Mouse (Mus musculus): ENCODE data around the gene Ang4.
A peak's percentile ranks its signal among the peaks of the same experiment; 100 is the strongest.
"Not testable (repeated sequence)": the region's sequence is repeated elsewhere in the genome, so short reads cannot be mapped to it uniquely, and the experiment has no call there.

Gene Ang4

DNA sequence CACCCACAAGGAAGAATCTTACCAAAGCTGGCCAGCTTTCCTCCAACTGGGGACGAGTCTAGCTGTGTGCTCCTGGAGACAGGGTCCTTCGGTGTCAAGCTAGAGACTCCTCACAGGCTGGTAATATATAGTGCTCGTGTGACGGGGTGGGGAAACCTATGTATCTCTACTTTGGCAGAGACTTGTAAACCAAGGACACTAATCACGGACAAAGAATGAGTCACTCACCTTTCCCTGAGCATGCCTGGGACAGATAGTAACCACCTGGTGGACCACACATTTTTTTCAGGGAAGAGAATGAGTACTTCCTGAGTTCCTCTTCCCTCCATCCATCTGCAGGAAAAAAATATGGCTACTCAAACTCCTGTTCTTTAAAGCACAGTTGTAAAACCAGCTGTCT lies at the start of gene Ang4:
Ang4 (minus strand) TSS at position 101 of the 400 bp plus-strand sequence.
- DNase-seq (ENCODE audit: low spot score) = no peak

DNA sequence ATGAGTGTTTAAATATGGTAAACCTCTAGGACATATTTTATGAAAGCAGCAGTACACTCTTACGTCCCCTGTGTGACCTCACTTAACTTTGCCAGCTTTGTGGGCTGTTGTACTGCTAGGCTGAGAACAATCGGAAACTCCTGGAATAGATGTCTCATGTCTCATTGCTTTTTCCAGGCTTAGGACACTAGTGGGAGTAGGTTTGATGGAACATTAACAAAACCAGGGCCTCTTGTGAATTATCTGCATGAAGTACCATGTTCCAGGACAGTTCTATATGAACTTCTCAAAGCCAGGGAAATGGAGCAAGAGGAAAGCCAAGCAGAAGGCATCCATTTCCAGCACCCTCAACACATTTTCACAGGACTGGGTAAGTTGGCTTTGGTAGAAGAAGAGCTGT lies 26.4 kb upstream of the Ang4 start, which contains the start of gene AY358078:
AY358078 (plus strand) TSS at position 301 of the 400 bp plus-strand sequence.
- DNase-seq (ENCODE audit: low spot score) = no peak

DNA sequence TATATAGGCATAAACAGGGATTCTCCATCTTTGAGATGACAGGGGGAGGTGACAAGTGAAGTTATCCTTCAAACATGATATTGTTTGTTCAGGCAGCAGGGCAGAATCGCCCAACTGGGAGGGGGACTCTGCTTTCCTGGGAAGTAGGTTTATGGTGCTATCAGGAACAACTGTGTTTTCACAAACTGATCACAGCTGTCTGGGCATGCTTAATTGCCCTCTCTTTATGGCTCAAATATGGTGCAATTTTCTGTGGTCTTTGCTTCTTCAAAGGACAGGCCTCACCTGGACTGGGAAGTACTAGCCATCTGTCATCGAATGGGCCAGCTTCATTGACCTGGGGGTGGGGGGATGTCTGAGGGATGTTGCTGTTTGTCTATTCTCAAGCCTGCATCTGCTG lies 20.7 kb upstream of the Ang4 start:
- DNase-seq (ENCODE audit: low spot score) = no peak

DNA sequence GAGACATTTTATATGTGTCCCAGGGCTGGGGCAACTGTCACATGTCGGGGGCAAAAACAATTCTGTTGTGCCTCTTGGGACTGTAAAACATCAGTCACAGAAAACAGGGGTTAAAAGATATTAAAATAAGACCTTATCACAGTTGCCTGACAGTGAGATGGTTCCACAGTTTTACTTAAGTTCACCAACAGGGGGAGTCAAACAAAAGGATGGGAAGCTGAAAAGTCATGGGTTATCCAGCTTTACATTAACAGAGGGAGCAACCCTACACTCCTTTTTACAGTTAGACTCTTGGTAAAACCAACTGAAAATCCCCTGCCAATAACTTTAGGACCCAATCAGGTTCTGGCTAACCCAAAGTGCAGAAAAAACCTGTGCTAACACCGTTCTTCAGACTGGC lies 15.8 kb upstream of the Ang4 start:
- no peak for DNase-seq (ENCODE audit: low spot score)

DNA sequence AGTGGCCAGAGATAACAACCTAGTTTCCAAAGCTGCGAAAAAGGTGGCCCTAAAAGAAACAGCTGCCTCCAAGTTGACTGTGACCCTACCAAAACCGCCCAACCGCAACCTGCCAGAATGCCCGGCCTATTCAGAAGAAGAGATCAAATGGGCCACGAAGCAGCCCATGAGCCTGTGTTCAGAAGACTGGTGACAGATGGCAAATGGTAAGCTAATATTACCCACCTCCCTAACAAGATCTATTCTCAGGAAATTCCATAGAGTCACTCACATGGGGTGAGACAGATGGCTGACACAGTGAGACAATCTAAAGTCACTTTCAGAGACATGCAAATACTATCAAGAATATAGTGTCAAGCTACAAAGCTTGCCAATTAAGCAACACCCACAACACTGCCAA lies 13.7 kb upstream of the Ang4 start:
- no peak for DNase-seq (ENCODE audit: low spot score)

DNA sequence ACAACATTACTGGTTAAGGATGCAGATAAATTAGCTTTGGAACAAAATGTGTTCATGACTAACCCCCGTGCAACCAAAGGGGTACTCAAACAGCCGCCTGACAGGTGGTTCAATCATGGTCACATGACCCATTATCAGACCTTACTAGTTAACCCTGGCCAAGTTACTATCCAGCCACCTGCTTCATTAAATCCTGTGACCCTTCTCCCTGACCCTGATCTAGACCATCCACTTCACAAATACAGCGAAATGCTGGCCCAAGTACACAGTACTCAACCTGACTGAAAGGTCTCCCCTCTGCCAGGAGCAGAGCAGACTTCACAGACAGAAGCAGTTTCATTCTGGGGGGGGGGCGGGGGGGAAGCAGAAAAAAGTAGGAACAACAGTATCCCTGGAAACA lies 12.9 kb upstream of the Ang4 start:
- no peak for DNase-seq (ENCODE audit: low spot score)

DNA sequence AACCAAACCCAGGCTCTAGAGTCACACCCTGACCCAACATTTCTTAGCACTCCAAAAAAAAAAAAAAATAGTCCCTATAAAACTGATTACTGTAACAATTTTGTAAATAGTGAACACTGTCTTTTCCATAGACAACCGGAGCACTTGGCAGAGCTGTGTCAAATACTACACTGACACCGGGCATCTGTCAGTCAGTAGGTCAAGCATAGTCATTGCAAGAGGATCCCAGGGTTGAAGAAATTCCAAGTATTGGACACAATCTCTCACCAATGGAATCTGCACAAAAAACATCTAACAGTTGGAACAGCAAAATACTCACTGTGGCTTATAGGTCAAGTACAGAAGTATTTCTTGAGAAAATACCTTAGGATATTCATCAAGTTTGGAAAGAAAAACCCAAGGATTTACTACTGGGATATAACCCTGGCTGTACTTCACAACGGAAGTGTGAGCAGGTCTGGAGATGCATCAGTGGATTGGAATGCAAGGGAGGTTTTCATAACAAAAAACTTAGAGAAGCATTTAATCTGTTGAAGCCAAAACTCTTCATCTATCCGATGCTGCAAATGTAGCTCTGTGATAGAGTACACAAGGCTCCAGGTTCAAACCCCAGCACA lies 5.6 kb upstream of the Ang4 start:
- DNase-seq (ENCODE audit: low spot score) = no peak

DNA sequence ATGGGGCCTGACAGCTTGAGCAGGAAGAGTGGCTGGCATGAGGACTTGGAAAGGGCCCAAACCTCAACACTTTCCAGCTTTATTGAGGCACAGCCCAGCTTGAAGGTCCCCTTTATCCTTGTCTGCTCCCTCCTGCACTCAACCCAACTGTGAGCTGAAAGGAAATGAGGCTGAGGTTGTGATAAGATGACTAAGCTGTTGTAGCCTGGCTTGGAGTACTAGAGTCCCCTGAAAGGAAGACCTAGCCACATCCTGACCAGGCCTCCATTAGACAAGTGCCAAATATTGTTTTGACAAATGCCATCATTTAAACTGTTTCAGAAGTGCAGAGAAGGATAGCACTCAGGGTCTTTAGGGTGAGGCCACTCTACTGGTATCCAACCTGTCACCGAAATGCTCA lies 4.4 kb upstream of the Ang4 start:
- DNase-seq (ENCODE audit: low spot score) = no peak

DNA sequence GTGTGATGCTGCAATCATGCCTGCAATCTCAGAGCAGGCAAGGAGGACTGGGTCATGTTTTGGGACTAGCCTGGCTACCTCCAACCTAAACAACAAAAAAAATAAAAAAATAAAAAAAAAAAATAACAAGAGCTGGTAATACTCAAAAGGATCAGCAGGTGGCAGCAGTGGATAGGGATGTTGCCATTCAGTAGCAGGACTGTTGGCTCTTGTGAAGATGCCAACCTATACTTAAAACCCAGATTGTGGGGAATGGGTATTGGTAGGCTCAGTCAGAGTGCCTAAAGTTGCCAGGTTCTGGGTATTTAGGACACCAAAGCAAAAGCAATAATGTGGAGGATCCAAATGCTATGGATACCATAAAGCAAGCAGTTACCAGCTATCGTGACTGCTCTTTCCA lies 2.0 kb downstream of the Ang4 start:
- DNase-seq (ENCODE audit: low spot score) = not testable (repeated sequence)

DNA sequence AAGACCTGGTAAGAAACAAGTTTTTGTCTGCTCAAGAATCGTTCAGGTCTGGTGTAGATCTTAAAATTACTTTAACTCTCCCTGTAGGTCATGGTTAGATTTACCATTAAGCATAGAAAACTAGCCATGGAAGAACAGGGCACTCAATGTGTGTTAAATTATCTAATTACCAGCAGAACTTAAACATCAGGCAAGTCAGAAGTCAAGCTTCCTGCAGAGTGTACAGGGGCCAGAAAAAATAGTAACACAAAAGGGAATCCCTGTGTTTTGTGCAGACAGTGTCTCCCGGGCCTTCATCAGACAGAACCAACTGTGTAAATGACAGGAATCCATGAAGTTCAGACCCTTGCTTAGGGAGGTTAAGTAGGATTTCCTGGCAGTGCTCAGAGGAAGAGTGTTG lies 17.4 kb downstream of the Ang4 start:
- DNase-seq (ENCODE audit: low spot score) = no peak

DNA sequence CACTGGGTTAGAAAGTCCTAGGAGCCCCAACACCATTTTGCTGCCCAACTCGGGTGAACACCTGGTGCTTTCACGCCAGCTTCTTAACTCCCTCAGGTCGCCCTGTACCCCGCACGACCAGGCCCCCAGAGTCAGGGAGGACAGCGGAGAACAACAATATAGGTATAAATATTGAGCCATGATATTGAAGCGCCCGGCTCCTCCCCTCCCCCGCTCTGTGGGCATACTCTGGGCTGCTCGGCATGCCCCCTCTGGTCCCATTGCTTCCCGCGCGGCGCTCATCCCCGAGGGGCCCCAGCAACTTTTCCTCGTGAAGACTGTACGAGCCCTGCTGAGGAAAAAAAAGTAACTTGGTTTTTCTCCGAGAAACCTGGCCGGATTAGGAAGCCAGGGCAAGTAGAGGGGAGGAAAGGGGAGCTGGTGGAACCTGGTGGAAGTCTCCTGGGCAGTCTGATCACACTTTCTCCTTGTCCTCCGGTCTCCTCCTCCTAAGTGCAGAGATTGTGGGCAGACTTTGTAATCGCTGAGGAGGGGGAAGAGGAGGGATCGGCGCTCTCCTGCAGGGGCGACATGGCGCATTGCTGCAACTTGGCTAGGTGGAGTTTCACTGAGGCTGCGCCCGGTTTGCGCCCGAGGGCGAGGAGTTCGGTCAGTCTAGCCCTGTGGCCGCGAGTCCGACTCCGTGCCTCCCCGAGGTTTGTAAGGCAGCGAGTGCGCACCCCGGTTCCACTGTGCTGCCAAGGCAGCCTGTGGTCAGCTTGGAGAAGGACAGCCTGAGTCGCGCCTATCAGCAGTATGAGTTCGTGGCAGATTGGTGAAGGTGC lies 32.8 kb downstream of the Ang4 start:
- DNase-seq (ENCODE audit: low spot score) = peak; percentile 1

DNA sequence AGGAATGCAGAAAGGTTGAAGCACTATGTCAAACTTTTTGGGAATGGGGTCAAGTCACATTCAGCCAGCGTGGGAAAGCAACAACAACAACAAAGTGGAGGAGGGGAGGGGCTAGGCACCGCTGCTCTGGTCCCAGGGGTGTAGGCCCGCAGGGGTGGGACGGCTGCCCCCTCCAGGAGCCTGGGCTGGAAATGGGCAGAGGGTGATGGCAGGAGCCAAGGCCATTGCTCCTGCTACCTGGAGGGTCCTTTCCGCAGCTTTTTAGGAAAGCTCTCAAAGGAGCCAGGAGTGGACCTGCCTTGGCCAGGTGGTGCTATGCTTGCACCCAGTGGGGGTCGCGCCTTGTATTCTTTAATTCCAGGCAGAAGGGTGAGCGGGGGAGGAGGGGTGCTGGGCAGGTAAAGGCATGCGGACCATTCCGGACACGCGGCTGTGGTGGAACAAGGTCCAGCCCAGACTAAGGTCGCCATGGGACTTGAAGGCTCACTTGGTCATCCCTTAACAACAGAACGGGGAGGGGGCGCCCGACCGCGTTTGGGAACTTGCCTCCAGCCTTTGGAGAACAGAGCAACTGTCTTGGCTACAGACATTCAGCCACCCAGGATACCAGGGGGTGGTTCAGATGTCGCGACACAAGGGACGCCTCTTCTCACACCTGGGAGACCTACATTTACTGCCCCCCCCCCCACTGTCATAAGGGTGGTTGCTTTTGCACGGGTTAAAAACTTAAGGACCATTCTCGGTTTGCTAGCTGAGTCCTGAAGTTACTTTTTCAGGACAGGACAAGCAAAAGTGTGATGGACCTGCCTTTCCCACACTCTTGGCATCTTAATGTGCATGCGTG lies 34.0 kb downstream of the Ang4 start:
- DNase-seq (ENCODE audit: low spot score) = peak; percentile 0

DNA sequence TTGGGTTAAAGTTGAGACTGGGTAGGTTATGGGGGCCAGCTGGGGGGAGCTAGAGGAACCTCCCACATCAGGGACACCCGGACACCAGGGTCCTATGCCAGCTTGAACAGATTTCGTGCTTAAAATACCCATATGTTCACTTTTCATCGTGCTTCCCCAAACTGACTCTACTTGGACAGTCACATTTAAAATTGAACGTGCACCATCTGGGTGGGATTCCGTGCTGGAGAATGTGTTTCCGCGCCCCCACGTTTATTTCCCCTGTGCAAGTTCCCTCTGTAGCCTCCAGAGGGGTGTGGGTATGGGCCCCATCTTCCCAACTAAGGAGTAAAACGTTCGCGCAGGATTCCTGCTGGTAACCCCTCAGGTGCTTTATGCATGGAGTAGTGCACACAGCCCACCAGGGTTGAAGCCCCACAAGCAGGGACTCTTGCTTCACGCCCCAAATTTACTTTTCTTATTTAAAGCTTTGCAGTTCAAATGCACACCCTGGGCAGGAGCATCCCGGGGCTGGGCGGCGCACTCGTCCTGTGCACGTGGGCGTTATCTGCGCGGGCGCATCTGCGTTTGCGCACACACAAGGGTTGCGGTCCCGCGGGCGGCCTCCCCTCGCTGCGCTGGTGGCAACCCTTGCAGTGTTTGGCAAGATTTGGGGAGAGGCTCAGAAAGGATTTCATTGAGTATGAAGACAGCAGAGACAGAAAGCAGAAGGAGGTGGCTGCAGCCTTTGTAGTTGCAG lies 34.8 kb downstream of the Ang4 start:
- DNase-seq (ENCODE audit: low spot score) = peak; percentile 0

DNA sequence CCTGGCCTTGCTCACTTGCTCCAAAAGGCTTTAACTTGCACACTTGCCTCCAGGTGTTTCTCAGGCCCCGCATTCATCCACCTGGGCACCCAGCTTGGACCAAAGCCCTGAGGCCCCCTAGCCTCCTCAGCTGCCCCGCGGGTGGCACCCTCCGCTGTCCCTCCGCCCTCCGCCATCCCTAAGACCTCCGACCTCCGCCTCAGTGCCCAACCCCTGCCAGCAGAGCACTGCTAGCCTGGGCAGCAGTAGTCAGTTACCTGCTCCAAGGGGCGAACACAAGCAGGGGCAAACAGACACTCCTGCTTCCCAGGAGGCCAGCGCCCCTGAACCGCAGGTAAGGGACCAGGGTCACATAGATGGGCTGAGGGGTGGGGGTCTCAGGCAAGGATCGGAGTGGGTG lies 35.4 kb downstream of the Ang4 start:
- DNase-seq (ENCODE audit: low spot score) = no peak

DNA sequence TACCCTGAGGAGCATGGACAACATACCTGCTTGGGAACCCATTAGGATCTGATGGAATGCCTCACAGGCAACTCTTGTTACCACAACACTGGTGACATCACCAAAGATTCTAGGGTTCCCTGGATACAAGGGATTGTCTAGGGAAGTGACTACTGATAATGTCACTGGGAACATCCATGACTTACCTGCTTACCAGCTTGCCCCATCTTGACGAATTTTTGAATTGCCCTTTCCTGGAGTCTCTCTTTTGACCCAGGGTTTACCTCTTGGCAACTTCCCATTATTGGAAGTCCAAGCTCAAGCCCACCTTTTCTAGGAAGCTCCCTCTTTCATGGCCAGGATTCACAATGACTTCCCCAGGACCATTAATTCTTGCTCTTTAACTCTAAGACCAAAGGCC lies 56.3 kb downstream of the Ang4 start, which contains the start of gene Gm5800:
Gm5800 (minus strand) TSS at position 101 of the 400 bp plus-strand sequence.
- no peak for DNase-seq (ENCODE audit: low spot score)
